9 mouse cellular contexts compared by ENCODE assay signal in genomic region chr11:55468012-55468411, GRCm38 (mm10). TPM values are rescaled to one million over a fixed set of nuclear protein-coding genes. Genes with fewer than 3 reads are reported as not detected.
DNase-seq lines count a peak whose midpoint lies in the region; ATAC-seq and TF ChIP-seq lines count a peak whose summit lies in the region.
"Had no signal": no experiment of that assay in that cellular context is flagged by ENCODE, and none has a peak within 500 bp of the region (broad histone marks: within the 10 kb centered on the region; RNA-seq: fewer than 3 reads in every experiment).

No protein-coding gene starts in this region.

- H3K9me3 ChIP-seq in forebrain, postnatal 0 days (ENCODE audit: low read length): no peaks in the 10 kb centered on the region
- H3K9me3 ChIP-seq in intestine, postnatal 0 days (ENCODE audit: control insufficient read depth): no peaks in the 10 kb centered on the region
- no peaks in the 10 kb centered on the region for H3K9me3 ChIP-seq in lung, embryonic 15.5 days

- peak overlapping the region; percentile 80; the same call in 1 of the 2 replicates for H3K27ac ChIP-seq in thymus, adult 2 months (ENCODE audit: control insufficient read depth, insufficient read depth, low read length)
- peak overlapping the region; percentile 85; the same call in 1 of the 2 replicates for H3K27ac ChIP-seq in forebrain, postnatal 0 days (ENCODE audit: low read depth, low read length)
- peak overlapping the region; percentile 87 for H3K27ac ChIP-seq in intestine, postnatal 0 days (ENCODE audit: low read depth, low read length)
- H3K27ac ChIP-seq in lung, embryonic 15.5 days: peak overlapping the region; percentile 92

- H3K36me3 ChIP-seq in thymus, adult 2 months (ENCODE audit: control insufficient read depth, insufficient read depth, low read length): no peaks in the 10 kb centered on the region
- no peaks in the 10 kb centered on the region for H3K36me3 ChIP-seq in forebrain, postnatal 0 days (ENCODE audit: insufficient read depth)
- H3K36me3 ChIP-seq in intestine, postnatal 0 days (ENCODE audit: control insufficient read depth, insufficient read depth): no peaks in the 10 kb centered on the region
- 0 out of 2 replicates have a peak, but pooled peaks cover 3% of the 10 kb centered on the region for H3K36me3 ChIP-seq in lung, embryonic 15.5 days

- no peaks in the 10 kb centered on the region for H3K27me3 ChIP-seq in thymus, adult 2 months (ENCODE audit: control insufficient read depth, insufficient read depth, low read length)
- H3K27me3 ChIP-seq in forebrain, postnatal 0 days (ENCODE audit: insufficient read depth, low read length): no peaks in the 10 kb centered on the region
- H3K27me3 ChIP-seq in intestine, postnatal 0 days (replicated peaks; ENCODE audit: control insufficient read depth, insufficient read depth, low read length): no peaks in the 10 kb centered on the region
- no peaks in the 10 kb centered on the region for H3K27me3 ChIP-seq in lung, embryonic 15.5 days

- H3K4me1 ChIP-seq in thymus, adult 2 months (replicated peaks; ENCODE audit: control insufficient read depth, insufficient read depth, low read length): peaks cover 11% of the 10 kb centered on the region
- peaks cover 13% of the 10 kb centered on the region for H3K4me1 ChIP-seq in forebrain, postnatal 0 days (ENCODE audit: insufficient read depth)
- peaks cover 11% of the 10 kb centered on the region; the same call in 1 of the 2 replicates for H3K4me1 ChIP-seq in intestine, postnatal 0 days (replicated peaks; ENCODE audit: control insufficient read depth, insufficient read depth, low read length)
- H3K4me1 ChIP-seq in lung, embryonic 15.5 days: peaks cover 18% of the 10 kb centered on the region

- ATAC-seq in forebrain, postnatal 0 days: no peak
- ATAC-seq in intestine, postnatal 0 days: no peak
- ATAC-seq in lung, embryonic 15.5 days (ENCODE audit: borderline replicate concordance, extremely low read depth, low FRiP score, low TSS enrichment): no peak

- no peak overlapping the region for H3K4me3 ChIP-seq in thymus, adult 2 months (ENCODE audit: control insufficient read depth, insufficient read depth, low read length)
- no peak overlapping the region for H3K4me3 ChIP-seq in forebrain, postnatal 0 days (ENCODE audit: low read depth, low read length)
- H3K4me3 ChIP-seq in intestine, postnatal 0 days (ENCODE audit: low read depth, low read length): peak overlapping the region; percentile 37
- peak overlapping the region; percentile 69 for H3K4me3 ChIP-seq in lung, embryonic 15.5 days

- H3K9ac ChIP-seq in forebrain, postnatal 0 days: no peak overlapping the region
- no peak overlapping the region for H3K9ac ChIP-seq in intestine, postnatal 0 days (ENCODE audit: low read depth, low read length)
- H3K9ac ChIP-seq in lung, embryonic 15.5 days: 0 out of 2 replicates have a peak overlapping the region, but pooled peaks have one; percentile 58

- TF ChIP-seq CTCF in thymus, adult 2 months (IDR thresholded peaks at IDR 0.05; ENCODE audit: borderline replicate concordance, control insufficient read depth, extremely low read depth, insufficient read depth, low read length, poor library complexity): no peak
- no peak for TF ChIP-seq CTCF in forebrain, postnatal 0 days (IDR thresholded peaks at IDR 0.05; ENCODE audit: low read depth)
- no peak for TF ChIP-seq CTCF in intestine, postnatal 0 days (IDR thresholded peaks at IDR 0.05; ENCODE audit: low read depth)

- H3K4me2 ChIP-seq in forebrain, postnatal 0 days (ENCODE audit: low read depth): peak overlapping the region; percentile 89
- H3K4me2 ChIP-seq in intestine, postnatal 0 days (replicated peaks; ENCODE audit: low read depth): peak overlapping the region; percentile 66
- peak overlapping the region; percentile 86 for H3K4me2 ChIP-seq in lung, embryonic 15.5 days

- TF ChIP-seq POLR2A in thymus, adult 2 months (IDR thresholded peaks at IDR 0.05; ENCODE audit: control insufficient read depth, extremely low read depth, insufficient read depth, low read length, poor library complexity): no peak

- WGBS in thymus, adult 2 months: 83% methylated on average over 10 of the region's 10 CpGs
- 79% methylated on average over 10 of the region's 10 CpGs for WGBS in forebrain, postnatal 0 days
- 54% methylated on average over 10 of the region's 10 CpGs for WGBS in intestine, postnatal 0 days
- 68% methylated on average over 10 of the region's 10 CpGs for WGBS in lung, embryonic 15.5 days

- no peak for DNase-seq in thymus, adult 2 months
- DNase-seq in thymus, postnatal 14 days: no peak
- no peak for DNase-seq in forebrain, postnatal 0 days
- peak; percentile 55 for DNase-seq in testis, postnatal 14 days (ENCODE audit: low spot score)
- DNase-seq in gastrocnemius, postnatal 25 days: no peak
- DNase-seq in right cerebral cortex, postnatal 4 days: no peak

RNA-seq across cellular contexts. Expression of gene G3bp1, which starts 1.5 kb away (rescaled TPM):
- polyA plus RNA-seq in thymus, adult 2 months (2012; rRNA removed): 42.3 and 52.3 TPM in 2 replicates
- 62.8 and 81.0 TPM in 2 replicates for total RNA-seq in forebrain, postnatal 0 days (2014; rRNA removed)
- 76.9 and 85.0 TPM in 2 replicates for polyA plus RNA-seq in forebrain, postnatal 0 days (2015; fragmentation: Nextera tagmentation; extraction: Ambion mirVana)
- 41.0 and 43.6 TPM in 2 replicates for polyA plus RNA-seq in intestine, postnatal 0 days (2015; fragmentation: Nextera tagmentation; extraction: Ambion mirVana)
- 180 and 181 TPM in 2 replicates for polyA plus RNA-seq in lung, embryonic 15.5 days (2015; fragmentation: Nextera tagmentation; extraction: Ambion mirVana)
- total RNA-seq in gastrocnemius, postnatal 25 days (2021): 10 to 100 TPM; 50.0 to 50.4 TPM

RNA-seq across cellular contexts. Expression of gene Atox1, which starts 7.0 kb away (rescaled TPM):
- polyA plus RNA-seq in thymus, adult 2 months (2012; rRNA removed): 383 and 432 TPM in 2 replicates
- 141 and 193 TPM in 2 replicates for total RNA-seq in forebrain, postnatal 0 days (2014; rRNA removed)
- polyA plus RNA-seq in forebrain, postnatal 0 days (2015; fragmentation: Nextera tagmentation; extraction: Ambion mirVana): 268 and 340 TPM in 2 replicates
- 637 and 641 TPM in 2 replicates for polyA plus RNA-seq in intestine, postnatal 0 days (2015; fragmentation: Nextera tagmentation; extraction: Ambion mirVana)
- 531 and 546 TPM in 2 replicates for polyA plus RNA-seq in lung, embryonic 15.5 days (2015; fragmentation: Nextera tagmentation; extraction: Ambion mirVana)
- total RNA-seq in gastrocnemius, postnatal 25 days (2021): 10 to 100 TPM; 51.8 to 60.6 TPM

RNA-seq across cellular contexts. Expression of gene Sparc, which starts 45.0 kb away (rescaled TPM):
- 177 and 230 TPM in 2 replicates for polyA plus RNA-seq in thymus, adult 2 months (2012; rRNA removed)
- 180 and 264 TPM in 2 replicates for total RNA-seq in forebrain, postnatal 0 days (2014; rRNA removed)
- polyA plus RNA-seq in forebrain, postnatal 0 days (2015; fragmentation: Nextera tagmentation; extraction: Ambion mirVana): 437 and 510 TPM in 2 replicates
- 931 and 943 TPM in 2 replicates for polyA plus RNA-seq in intestine, postnatal 0 days (2015; fragmentation: Nextera tagmentation; extraction: Ambion mirVana)
- 1,944 and 2,059 TPM in 2 replicates for polyA plus RNA-seq in lung, embryonic 15.5 days (2015; fragmentation: Nextera tagmentation; extraction: Ambion mirVana)
- total RNA-seq in gastrocnemius, postnatal 25 days (2021): 1,000 to 10,000 TPM in 1 of 2 experiments, 100 to 1,000 TPM in 1; 811 to 1,001 TPM
- total RNA-seq: common myeloid progenitor, adult 5-6 weeks had no signal

Comparison
In these comparisons a context has a peak if more than half of its experiments do, and no peak if none do; other contexts are left out.
1. H3K4me3 ChIP-seq: peak in intestine, postnatal 0 days (single experiment) and lung, embryonic 15.5 days (single experiment); none in thymus, adult 2 months (single experiment) and forebrain, postnatal 0 days (single experiment).
2. Peak in every context shown above with its lines, with median percentiles within 50 percentile points of each other: H3K27ac ChIP-seq and H3K4me2 ChIP-seq.